Mouse (Mus musculus) hindbrain, postnatal 0 days (tissue): ENCODE results near the gene Cdh18. TPM values are rescaled to one million over a fixed set of nuclear protein-coding genes. Genes with fewer than 3 reads are reported as not detected.
A peak's percentile ranks its signal among the peaks of the same experiment; 100 is the strongest.

Experiments
- ATAC-seq: fragments of 200-750 bp; cut with Nextera tagmentation; 2 replicates; pipeline ENCODE4 v1.8.0; 2017; ENCODE audit warnings: mild to moderate bottlenecking, moderate TSS enrichment, moderate library complexity
- DNase-seq: peaks from one replicate; pipeline ENCODE4 v3.0.0-alpha.2; 2015; ENCODE audit warnings: low spot score
- H3K27ac ChIP-seq: fragments of 300-500 bp; sonication (generic); 2 replicates; pipeline ENCODE4 v1.5.1; 2014; ENCODE audit warnings: mild to moderate bottlenecking
- H3K27me3 ChIP-seq: fragments of 300-500 bp; sonication (generic); 2 replicates; pipeline ENCODE4 v1.6.1; 2014; ENCODE audit warnings: low read length, mixed read lengths; ENCODE audit not compliant: insufficient read depth
- H3K36me3 ChIP-seq: fragments of 300-500 bp; sonication (generic); 2 replicates; pipeline ENCODE4 v1.6.1; 2014; ENCODE audit warnings: low read length, mixed read lengths; ENCODE audit not compliant: insufficient read depth
- H3K4me1 ChIP-seq: fragments of 300-500 bp; sonication (generic); 2 replicates; pipeline ENCODE4 v1.6.1; 2014; ENCODE audit warnings: antibody characterized with exemption, low read length, mixed read lengths; ENCODE audit not compliant: insufficient read depth
- H3K4me2 ChIP-seq: fragments of 300-500 bp; sonication (generic); 2 replicates; pipeline ENCODE4 v1.6.1; 2014; ENCODE audit warnings: low read depth, mild to moderate bottlenecking, low read length, moderate library complexity, mixed read lengths
- H3K4me3 ChIP-seq: fragments of 300-500 bp; sonication (generic); 2 replicates; pipeline ENCODE4 v1.5.1; 2014; ENCODE audit warnings: low read length
- H3K9ac ChIP-seq: fragments of 300-500 bp; sonication (generic); replicated peaks from 2 replicates; pipeline ENCODE4 v1.6.1; 2014; ENCODE audit warnings: mild to moderate bottlenecking, low read length, moderate library complexity, mixed read lengths
- H3K9me3 ChIP-seq: fragments of 300-500 bp; sonication (generic); 2 replicates; pipeline ENCODE4 v1.6.1; 2016; ENCODE audit warnings: low read length, mixed read lengths
- CTCF ChIP-seq: IDR thresholded peaks from 2 replicates; pipeline ENCODE4 v1.5.1; 2016; ENCODE audit warnings: antibody characterized with exemption, control low read depth, low read depth
- WGBS: fragments of 180-500 bp; shearing (Covaris S2); extraction: QIAGEN DNeasy Blood & Tissue Kit; methylation state at CpG from one replicate; pipeline ENCODE4 v1.1.7; 2014; 5-methylcytosine and 5-hydroxymethylcytosine counted together
- polyA plus RNA-seq: library from polyadenylated mRNA; unstranded; fragments of >200 nt; fragmentation: Nextera tagmentation; extraction: Ambion mirVana; gene quantifications from 2 replicates; pipeline ENCODE4 v1.2.1, GENCODE M21; 2015
- total RNA-seq: library from RNA; depleted of rRNA; stranded (reverse); fragments of >200 nt; gene quantifications from 2 replicates; pipeline ENCODE4 v1.2.3, GENCODE M21; 2014; rRNA removed

The Cdh18 gene
- total RNA-seq (50.8 and 61.0 TPM in 2 replicates), polyA plus RNA-seq (12.3 and 13.5 TPM in 2 replicates)

GRCm38 (mm10) chr15:22548711-22549271, at the start of gene Cdh18:
Gene Cdh18, plus strand, starts transcription at chr15:22549022.
- ATAC-seq = peak; percentile 29; the same call in 1 of the 2 replicates
- H3K4me3 ChIP-seq = peak within 1 kb of the TSS; percentile 15
- 39% methylated on average over 5 of the region's 5 CpGs for WGBS
- H3K36me3 ChIP-seq = no peaks in the 10 kb centered on the region
- TF ChIP-seq CTCF = no peak
- peak; percentile 11 for DNase-seq
- H3K27me3 ChIP-seq = no peaks in the 10 kb centered on the region
- no peaks in the 10 kb centered on the region for H3K4me1 ChIP-seq
- no peaks in the 10 kb centered on the region for H3K9me3 ChIP-seq
- H3K4me2 ChIP-seq = peak within 1 kb of the TSS; percentile 25
- H3K9ac ChIP-seq = no peak within 1 kb of the TSS
- no peak within 1 kb of the TSS for H3K27ac ChIP-seq

DNA sequence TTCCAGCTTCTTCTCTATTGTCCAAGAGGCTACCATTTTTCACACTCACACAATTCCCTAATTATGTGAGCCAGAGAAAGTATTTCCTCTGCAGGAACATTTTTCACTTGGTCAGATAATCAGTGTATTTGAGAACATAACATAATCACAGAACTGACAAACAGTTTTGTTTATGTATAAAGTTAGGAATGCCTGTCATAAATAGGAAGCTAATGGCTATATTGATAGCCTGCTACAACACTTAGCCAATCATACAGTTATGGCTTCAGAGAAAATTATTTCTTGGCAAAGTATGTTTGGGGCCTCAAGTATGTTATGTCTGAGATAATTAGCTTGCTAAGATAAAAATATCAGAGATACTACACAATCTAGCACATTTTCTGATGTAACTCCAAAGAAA, 37.6 kb upstream of the Cdh18 start:
- ATAC-seq = no peak
- no peak overlapping the region for H3K27ac ChIP-seq
- H3K4me2 ChIP-seq = no peak overlapping the region
- H3K9ac ChIP-seq = no peak overlapping the region
- no peaks in the 10 kb centered on the region for H3K9me3 ChIP-seq
- no peak overlapping the region for H3K4me3 ChIP-seq
- no peak for DNase-seq
- no peak for TF ChIP-seq CTCF
- no peaks in the 10 kb centered on the region for H3K27me3 ChIP-seq
- H3K4me1 ChIP-seq = no peaks in the 10 kb centered on the region
- no peaks in the 10 kb centered on the region for H3K36me3 ChIP-seq

- H3K36me3 ChIP-seq = no peaks in the 10 kb centered on the region
- H3K9me3 ChIP-seq = no peaks in the 10 kb centered on the region
- WGBS = 67% methylated on average over 2 of the region's 2 CpGs
- no peak for DNase-seq
- TF ChIP-seq CTCF = no peak
- no peak overlapping the region for H3K4me2 ChIP-seq
- no peaks in the 10 kb centered on the region for H3K27me3 ChIP-seq
- H3K9ac ChIP-seq = no peak overlapping the region
- no peak overlapping the region for H3K4me3 ChIP-seq
- H3K27ac ChIP-seq = no peak overlapping the region
- no peaks in the 10 kb centered on the region for H3K4me1 ChIP-seq
- no peak for ATAC-seq
Observed at GRCm38 (mm10) chr15:22535828-22536227, 13.0 kb upstream of the Cdh18 start.

DNA sequence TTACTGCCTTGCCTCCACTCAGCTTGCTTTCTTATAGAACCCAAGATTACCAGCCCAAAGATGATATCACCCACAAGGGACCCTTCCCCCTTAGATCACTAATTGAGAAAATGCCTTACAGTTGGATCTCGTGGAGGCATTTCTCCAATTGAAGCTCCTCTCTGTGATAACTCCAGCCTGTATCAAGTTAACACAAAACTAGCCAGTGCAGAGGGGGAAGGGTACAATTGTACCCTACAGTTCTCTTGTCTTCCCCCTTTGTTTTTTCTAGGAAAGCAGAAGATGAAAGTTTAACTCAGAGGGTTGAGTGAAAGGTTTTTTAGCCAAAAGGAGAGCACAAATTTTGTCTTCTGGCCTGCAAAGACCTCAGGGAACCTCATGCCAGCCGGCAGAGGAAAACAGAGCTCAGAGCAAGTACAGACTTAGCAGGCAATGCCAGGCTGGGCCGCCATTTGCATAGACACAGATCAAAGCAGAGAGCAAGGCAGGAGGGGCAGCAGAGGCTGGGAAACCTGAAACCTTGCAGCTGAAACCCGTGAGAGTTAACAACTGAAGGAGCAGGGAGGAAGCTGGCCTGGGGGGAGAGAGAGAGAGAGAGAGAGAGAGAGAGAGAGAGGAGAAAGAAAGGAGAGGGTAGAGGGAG, 29.3 kb downstream of the Cdh18 start:
- no peak for ATAC-seq
- WGBS = 10% methylated on average over 4 of the region's 4 CpGs
- H3K4me2 ChIP-seq = no peak overlapping the region
- DNase-seq = no peak
- TF ChIP-seq CTCF = no peak
- no peaks in the 10 kb centered on the region for H3K27me3 ChIP-seq
- no peaks in the 10 kb centered on the region for H3K4me1 ChIP-seq
- no peak overlapping the region for H3K4me3 ChIP-seq
- no peak overlapping the region for H3K9ac ChIP-seq
- no peaks in the 10 kb centered on the region for H3K36me3 ChIP-seq
- H3K9me3 ChIP-seq = no peaks in the 10 kb centered on the region
- no peak overlapping the region for H3K27ac ChIP-seq

DNA sequence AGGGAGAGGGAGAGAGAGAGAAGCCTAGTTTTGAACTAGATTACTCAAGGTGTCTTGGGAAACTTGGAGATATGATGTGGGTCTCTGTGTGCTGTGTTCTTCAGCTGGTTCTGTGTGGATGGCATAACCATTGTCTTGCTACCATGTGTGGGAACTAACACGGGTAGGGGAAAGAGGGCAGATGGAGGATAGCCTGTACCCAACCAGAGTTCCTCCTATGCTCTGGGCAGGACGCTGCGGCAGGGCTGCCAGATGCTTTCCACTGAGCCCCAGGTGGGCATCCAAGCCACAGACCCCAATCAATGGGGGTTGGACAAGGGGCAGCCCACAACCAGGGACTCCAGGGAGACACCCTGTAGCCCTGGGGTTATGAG, 29.8 kb downstream of the Cdh18 start:
- ATAC-seq (no peak), DNase-seq (no peak)
- TF ChIP-seq CTCF = no peak
- no peaks in the 10 kb centered on the region for H3K36me3 ChIP-seq
- no peaks in the 10 kb centered on the region for H3K27me3 ChIP-seq
- no peak overlapping the region for H3K4me3 ChIP-seq
- 31% methylated on average over 3 of the region's 3 CpGs for whole genome bisulfite sequencing
- H3K27ac ChIP-seq = no peak overlapping the region
- H3K4me1 ChIP-seq = no peaks in the 10 kb centered on the region
- H3K4me2 ChIP-seq = no peak overlapping the region
- no peaks in the 10 kb centered on the region for H3K9me3 ChIP-seq
- H3K9ac ChIP-seq = no peak overlapping the region

- H3K27ac ChIP-seq = no peak overlapping the region
- DNase-seq = peak; percentile 58
- no peak for TF ChIP-seq CTCF
- no peaks in the 10 kb centered on the region for H3K9me3 ChIP-seq
- no peaks in the 10 kb centered on the region for H3K4me1 ChIP-seq
- no peak overlapping the region for H3K4me2 ChIP-seq
- H3K36me3 ChIP-seq = no peaks in the 10 kb centered on the region
- no peaks in the 10 kb centered on the region for H3K27me3 ChIP-seq
- H3K4me3 ChIP-seq = no peak overlapping the region
- no peak for ATAC-seq
- WGBS = 72% methylated on average over 1 of the region's 1 CpGs
- H3K9ac ChIP-seq = no peak overlapping the region
Observed at GRCm38 (mm10) chr15:22584667-22585066, 35.8 kb downstream of the Cdh18 start.

DNA sequence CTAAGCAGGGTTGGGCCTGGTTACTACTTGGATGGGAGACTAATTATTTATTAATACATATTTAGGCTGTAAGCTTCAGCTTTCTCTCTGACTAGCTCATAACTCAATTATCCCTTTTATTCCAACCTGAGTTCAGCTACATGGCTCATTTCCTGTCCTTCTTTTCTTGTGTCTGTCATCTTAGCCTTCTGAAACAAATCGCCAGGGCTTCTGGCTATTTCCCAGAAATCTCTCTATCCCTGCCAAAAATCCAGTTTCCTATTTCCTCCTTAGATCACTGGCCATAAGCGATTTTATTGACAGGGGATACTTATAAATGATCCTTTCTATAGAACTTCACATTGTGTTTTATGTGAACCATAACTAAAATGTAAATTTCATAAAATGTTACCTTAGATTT, 167.6 kb downstream of the Cdh18 start:
- ATAC-seq (no peak), DNase-seq (no peak)
- WGBS = 55% methylated on average over 2 of the region's 2 CpGs
- H3K9ac ChIP-seq = no peak overlapping the region
- no peak overlapping the region for H3K27ac ChIP-seq
- no peak overlapping the region for H3K4me2 ChIP-seq
- H3K27me3 ChIP-seq = no peaks in the 10 kb centered on the region
- H3K9me3 ChIP-seq = no peaks in the 10 kb centered on the region
- no peaks in the 10 kb centered on the region for H3K4me1 ChIP-seq
- H3K36me3 ChIP-seq = no peaks in the 10 kb centered on the region
- no peak overlapping the region for H3K4me3 ChIP-seq
- no peak for TF ChIP-seq CTCF
